Mouse (Mus musculus) CH12.LX (cell line): ENCODE data around the gene Bsn. TPM values are rescaled to one million over a fixed set of nuclear protein-coding genes. Genes with fewer than 3 reads are reported as not detected.

Experiments
- DNase-seq: peaks from one replicate; pipeline ENCODE4 v3.0.0-alpha.2; 2013; ENCODE audit errors: extremely low read depth
- H3K27ac ChIP-seq: 2 replicates; pipeline ENCODE4 v1.5.1; 2012; ENCODE audit warnings: low read depth, mild to moderate bottlenecking, control low read depth, moderate library complexity; ENCODE audit not compliant: insufficient read depth
- H3K27me3 ChIP-seq: replicated peaks from 2 replicates; pipeline ENCODE3; 2012; ENCODE audit warnings: inconsistent platforms
- H3K36me3 ChIP-seq, 2 experiments: replicated peaks in 1 of 2; 2 replicates each; pipeline versions ENCODE3 to v1.6.1; 2012; ENCODE audit warnings: inconsistent platforms in 1 of 2, low read length in 1 of 2, mild to moderate bottlenecking in 1 of 2, mixed read lengths in 1 of 2, moderate library complexity in 1 of 2; ENCODE audit not compliant: control insufficient read depth in 1 of 2, insufficient read depth in 1 of 2
- H3K4me1 ChIP-seq, 2 experiments: 2 replicates each; pipeline ENCODE4 v1.6.1; 2012; ENCODE audit warnings: inconsistent platforms in 1 of 2, moderate library complexity in 1 of 2; ENCODE audit not compliant: insufficient read depth in 2 of 2, control insufficient read depth in 1 of 2
- H3K4me2 ChIP-seq: 2 replicates; pipeline ENCODE4 v1.6.1; 2012; ENCODE audit warnings: low read depth, mild to moderate bottlenecking, control low read depth; ENCODE audit not compliant: poor library complexity, insufficient read depth, severe bottlenecking
- H3K4me3 ChIP-seq, 3 experiments: fragments of 150-350 bp in 1 of 3; sonication (generic) in 1 of 3; replicated peaks in 1 of 3; 2 replicates each; pipeline versions ENCODE3 to v1.5.1; 2011 to 2012; ENCODE audit warnings: low read depth in 2 of 3, low read length in 2 of 3, mild to moderate bottlenecking in 2 of 3, moderate library complexity in 2 of 3, control low read depth in 1 of 3, improper control_type of control experiment in 1 of 3, inconsistent platforms in 1 of 3, mixed read lengths in 1 of 3; ENCODE audit not compliant: poor library complexity in 1 of 3
- H3K79me2 ChIP-seq: replicated peaks from 2 replicates; pipeline ENCODE4 v1.6.1; 2012; ENCODE audit warnings: mild to moderate bottlenecking, moderate library complexity; ENCODE audit not compliant: control insufficient read depth, poor library complexity, insufficient read depth, severe bottlenecking; ENCODE audit errors: extremely low read depth
- H3K9ac ChIP-seq: 2 replicates; pipeline ENCODE4 v1.6.1; 2012; ENCODE audit warnings: low read depth, mild to moderate bottlenecking, control low read depth, moderate library complexity; ENCODE audit not compliant: insufficient read depth
- H3K9me3 ChIP-seq: replicated peaks from 2 replicates; pipeline ENCODE3; 2012; ENCODE audit warnings: low read length, inconsistent platforms, mixed read lengths
- BHLHE40 ChIP-seq: IDR thresholded peaks from 2 replicates; pipeline ENCODE4 v1.6.1; 2011; ENCODE audit warnings: mild to moderate bottlenecking, low read depth, low read length, improper control_type of control experiment
- CHD2 ChIP-seq: IDR thresholded peaks from 2 replicates; pipeline ENCODE4 v1.6.1; 2011; ENCODE audit warnings: low read length, improper control_type of control experiment
- CTCF ChIP-seq, 2 experiments: IDR thresholded peaks in 1 of 2; conservative IDR thresholded peaks in 1 of 2; 2 replicates each; pipeline ENCODE4 v1.5.1; 2011 to 2012; ENCODE audit warnings: low read depth in 2 of 2, low read length in 2 of 2, improper control_type of control experiment in 1 of 2, inconsistent platforms in 1 of 2, mild to moderate bottlenecking in 1 of 2, moderate library complexity in 1 of 2
- EP300 ChIP-seq: IDR thresholded peaks from 2 replicates; pipeline ENCODE4 v1.6.1; 2011; ENCODE audit warnings: low read length, improper control_type of control experiment
- ETS1 ChIP-seq: conservative IDR thresholded peaks from 2 replicates; pipeline ENCODE4 v1.6.1; 2012; ENCODE audit warnings: low read depth, mild to moderate bottlenecking, inconsistent platforms, low read length, improper control_type of control experiment, moderate library complexity
- MAX ChIP-seq: IDR thresholded peaks from 2 replicates; pipeline ENCODE4 v1.6.1; 2011; ENCODE audit warnings: low read length, improper control_type of control experiment
- MYC ChIP-seq: IDR thresholded peaks from 2 replicates; pipeline ENCODE4 v1.6.1; 2011; ENCODE audit warnings: low read depth, mild to moderate bottlenecking, improper control_type of control experiment, low read length
- NELFE ChIP-seq: IDR thresholded peaks from 2 replicates; pipeline ENCODE4 v1.6.1; 2011; ENCODE audit warnings: low read depth, low read length, improper control_type of control experiment
- POLR2A ChIP-seq: IDR thresholded peaks from 2 replicates; pipeline ENCODE4 v1.6.1; 2011; ENCODE audit warnings: low read depth, mild to moderate bottlenecking, improper control_type of control experiment, low read length
- RAD21 ChIP-seq: IDR thresholded peaks from 2 replicates; pipeline ENCODE4 v1.6.1; 2011; ENCODE audit warnings: low read depth, mild to moderate bottlenecking, low read length, improper control_type of control experiment, moderate library complexity
- SMC3 ChIP-seq: IDR thresholded peaks from 2 replicates; pipeline ENCODE4 v1.6.1; 2011; ENCODE audit warnings: low read depth, low read length, improper control_type of control experiment
- TBP ChIP-seq: conservative IDR thresholded peaks from 2 replicates; pipeline ENCODE4 v1.6.1; 2011; ENCODE audit warnings: low read depth, low read length, improper control_type of control experiment
- USF1 ChIP-seq: IDR thresholded peaks from 2 replicates; pipeline ENCODE4 v1.6.1; 2014; ENCODE audit warnings: low read depth, mild to moderate bottlenecking, inconsistent platforms, low read length, improper control_type of control experiment
- USF2 ChIP-seq: conservative IDR thresholded peaks from 2 replicates; pipeline ENCODE4 v1.6.1; 2011; ENCODE audit warnings: low read depth, low read length, improper control_type of control experiment
- dilution Hi-C: fragments of 300-500 bp; cut with MboI; formaldehyde crosslinking; loops from 2 replicates; pipeline ENCODE4 v1.14.3; 2020; ENCODE audit warnings: low sequenced_read_pairs; ENCODE audit not compliant: extremely low pct_unique_long_range_greater_than_20kb, extremely low pct_ligation_motif_present
- in situ Hi-C: fragments of 300-500 bp; cut with MboI; formaldehyde crosslinking; loops from 3 replicates; pipeline ENCODE4 v1.14.3; 2019; ENCODE audit warnings: low sequenced_read_pairs, low pct_ligation_motif_present, low pct_unique_long_range_greater_than_20kb, mixed read lengths
- polyA plus RNA-seq: library from polyadenylated mRNA; unstranded; fragments of >175 nt; gene quantifications from 2 replicates; pipeline ENCODE4 v1.2.1, GENCODE M21; 2012; ENCODE audit warnings: low read depth; ENCODE audit not compliant: insufficient read length
- total RNA-seq, 2 experiments: library from RNA; depleted of rRNA; stranded (reverse); fragments of 300-350 nt in 1 of 2; fragments of >200 nt in 1 of 2; gene quantifications; 2 replicates each; pipeline ENCODE4 v1.2.3; 2012 to 2014

Bsn gene
- total and polyA plus RNA-seq, 3 experiments, result 3.6 to 7.8 (median 4.4) TPM

DNA sequence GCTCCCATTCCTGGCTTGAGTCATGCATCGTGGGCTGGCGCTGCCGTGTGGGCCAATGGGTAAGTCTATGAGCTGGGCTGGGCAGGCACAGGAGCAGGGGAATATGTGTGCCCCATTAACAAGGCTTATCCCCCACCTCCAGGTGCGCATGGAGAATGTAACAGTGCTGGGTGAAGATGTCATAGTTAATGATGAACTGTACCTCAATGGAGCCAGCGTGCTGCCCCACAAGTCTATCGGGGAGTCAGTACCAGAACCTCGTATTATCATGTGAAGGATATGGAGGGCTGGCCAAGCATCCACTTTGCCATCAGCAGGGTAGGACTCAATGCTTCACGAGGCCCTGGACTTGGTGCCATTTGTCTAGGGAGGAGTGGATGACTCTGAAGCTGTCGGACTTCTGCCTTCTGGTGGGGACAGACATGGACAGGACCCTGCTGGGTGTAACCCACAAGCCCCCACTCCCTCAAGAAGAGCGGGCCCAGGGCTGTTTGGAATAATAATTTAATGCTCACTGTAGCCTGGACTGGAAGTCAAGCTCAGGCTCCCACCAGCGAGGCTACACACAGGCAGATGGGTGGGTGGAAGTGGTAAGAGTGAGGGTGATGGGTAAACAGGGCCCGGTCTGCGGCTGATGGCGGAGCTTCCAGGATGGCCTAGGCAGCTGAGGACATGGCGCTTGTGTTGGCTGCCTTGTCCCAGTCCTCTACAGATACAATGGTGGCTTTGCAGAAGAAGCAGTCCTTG lies 138.8 kb downstream of the Bsn start:
- no peak for DNase-seq
- H3K9me3 ChIP-seq, result no peaks in the 10 kb centered on the region
- TF ChIP-seq EP300 (no peak), POLR2A (peak; percentile 17; the same call in 1 of the 2 replicates), USF2 (no peak), BHLHE40 (no peak), NELFE (no peak)
- TF ChIP-seq, all 38 proteins: peak for 1
- Histone ChIP-seq H3K4me1 (peaks cover 2 to 31% of the 10 kb centered on the region in 2 experiments; a peak in 2 of 4 replicates), H3K4me3 (no peak overlapping the region), H3K27ac (no peak overlapping the region), H3K4me2 (no peak overlapping the region), H3K36me3 (peaks cover 58 to 78% of the 10 kb centered on the region in 2 experiments), H3K79me2 (no peaks in the 10 kb centered on the region), H3K9ac (no peak overlapping the region), H3K27me3 (no peaks in the 10 kb centered on the region)
- dilution Hi-C loops, result no loop called here
- in situ Hi-C loops, result no loop called here

DNA sequence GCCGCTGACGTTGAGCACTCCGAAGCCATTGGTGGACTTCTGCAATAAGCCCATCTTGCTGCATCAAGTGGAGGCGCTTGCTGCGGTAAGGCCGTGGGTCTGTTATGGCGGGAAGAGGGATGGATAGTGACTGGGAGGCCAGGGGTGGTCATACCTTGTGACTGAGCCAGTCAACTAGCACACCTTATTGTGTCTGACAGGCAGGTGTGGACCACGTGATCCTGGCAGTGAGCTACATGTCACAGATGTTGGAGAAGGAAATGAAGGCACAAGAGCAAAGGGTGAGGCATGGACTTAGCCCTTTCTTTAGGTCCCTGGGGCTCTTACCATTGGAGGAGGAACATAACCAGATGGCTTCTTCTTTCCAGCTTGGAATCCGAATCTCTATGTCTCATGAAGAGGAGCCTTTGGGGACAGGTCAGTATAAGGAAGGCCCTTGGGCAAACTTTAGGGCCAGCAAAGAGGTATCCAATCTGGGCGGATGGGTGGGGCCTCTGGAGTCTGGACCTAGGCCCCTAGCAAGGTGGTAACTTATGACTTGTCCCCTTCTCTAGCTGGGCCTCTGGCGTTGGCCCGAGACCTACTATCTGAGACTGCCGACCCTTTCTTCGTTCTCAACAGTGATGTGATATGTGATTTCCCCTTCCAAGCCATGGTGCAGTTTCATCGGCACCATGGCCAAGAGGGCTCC lies 140.5 kb downstream of the Bsn start:
- Histone ChIP-seq H3K79me2 (no peaks in the 10 kb centered on the region), H3K9ac (peak overlapping the region; percentile 52), H3K9me3 (no peaks in the 10 kb centered on the region), H3K36me3 (peaks cover 55 to 78% of the 10 kb centered on the region in 2 experiments), H3K4me1 (peaks cover 2 to 34% of the 10 kb centered on the region in 2 experiments; a peak in 2 of 4 replicates), H3K27me3 (no peaks in the 10 kb centered on the region), H3K27ac (no peak overlapping the region), H3K4me2 (peak overlapping the region; percentile 55), H3K4me3 (peak overlapping the region; percentile 71 to 88 (median 79))
- TF ChIP-seq RAD21 (no peak), MYC (0 out of 2 replicates have a peak, but pooled peaks have one; percentile 15), SMC3 (no peak), POLR2A (no peak), USF1 (peak; percentile 39), ETS1 (no peak), USF2 (no peak), TBP (no peak), MAX (peak; percentile 60; the same call in 1 of the 2 replicates), CTCF (conservative IDR thresholded peaks at IDR 0.05 in 1 of 2, IDR thresholded peaks at IDR 0.05 in 1 of 2; ENCODE audit: low read depth in 2 of 2, low read length in 2 of 2) (no peak), CHD2 (no peak)
- no peak for DNase-seq
- dilution Hi-C loops, result no loop called here
- in situ Hi-C loops, result no loop called here
